Mouse (Mus musculus) lung, adult 18-20 months (tissue): ENCODE results near the gene Gipc3.

ENCODE experiments used
- DNase-seq, 2 experiments: peaks; one replicate each; pipeline ENCODE4 v3.0.0; 2022; ENCODE audit warnings: mixed read lengths in 2 of 2

Gene Gipc3

GRCm38 (mm10) chr10:81342686-81343505, at the start of gene Gipc3:
Gipc3 (minus strand) TSS chr10:81343266.
- no peak for DNase-seq

- DNase-seq = no peak
Observed at GRCm38 (mm10) chr10:81392781-81393185, 49.7 kb upstream of the Gipc3 start, which contains the start of gene Smim24. Smim24 (plus strand) TSS chr10:81393051.

- no peak for DNase-seq
Observed at GRCm38 (mm10) chr10:81392270-81392669, 49.2 kb upstream of the Gipc3 start.

- peak in 1 of 2 experiments; percentile 8 for DNase-seq
Observed at GRCm38 (mm10) chr10:81390678-81390965, 47.6 kb upstream of the Gipc3 start.

GRCm38 (mm10) chr10:81389801-81390677, 47.0 kb upstream of the Gipc3 start:
- peak; percentile 74 to 77 for DNase-seq

- DNase-seq = peak in 1 of 2 experiments; percentile 50
Observed at GRCm38 (mm10) chr10:81389373-81389772, 46.3 kb upstream of the Gipc3 start.

GRCm38 (mm10) chr10:81388505-81389055, 45.5 kb upstream of the Gipc3 start, which contains the start of gene Gm48552:
Gm48552 (plus strand) TSS chr10:81389005.
- no peak for DNase-seq

- no peak for DNase-seq
Observed at GRCm38 (mm10) chr10:81387716-81388115, 44.6 kb upstream of the Gipc3 start.

- DNase-seq = no peak
Observed at GRCm38 (mm10) chr10:81385603-81386306, 42.7 kb upstream of the Gipc3 start.

- no peak for DNase-seq
Observed at GRCm38 (mm10) chr10:81384605-81384982, 41.5 kb upstream of the Gipc3 start.

GRCm38 (mm10) chr10:81383802-81384604, 40.9 kb upstream of the Gipc3 start, which contains the start of the genes Dohh and Gm48551:
Dohh (plus strand) TSS chr10:81384428.
Gm48551 (plus strand) TSS chr10:81384466.
- DNase-seq = peak; percentile 98 to 99

GRCm38 (mm10) chr10:81382039-81382438, 39.0 kb upstream of the Gipc3 start:
- DNase-seq = peak; percentile 62 to 66

GRCm38 (mm10) chr10:81379809-81380378, 36.8 kb upstream of the Gipc3 start:
- DNase-seq = no peak

GRCm38 (mm10) chr10:81379183-81379553, 36.1 kb upstream of the Gipc3 start:
- DNase-seq = no peak

- peak; percentile 100 for DNase-seq
Observed at GRCm38 (mm10) chr10:81378553-81379182, 35.6 kb upstream of the Gipc3 start.

- DNase-seq = no peak
Observed at GRCm38 (mm10) chr10:81377793-81378552, 34.9 kb upstream of the Gipc3 start, which contains the start of gene Fzr1. Fzr1 (minus strand) TSS chr10:81378516.

- DNase-seq = no peak
Observed at GRCm38 (mm10) chr10:81377362-81377664, 34.2 kb upstream of the Gipc3 start.

- DNase-seq = no peak
Observed at GRCm38 (mm10) chr10:81376561-81377361, 33.7 kb upstream of the Gipc3 start.

- no peak for DNase-seq
Observed at GRCm38 (mm10) chr10:81375322-81375721, 32.3 kb upstream of the Gipc3 start.

GRCm38 (mm10) chr10:81367207-81367495, 24.1 kb upstream of the Gipc3 start:
- no peak for DNase-seq
